Mouse (Mus musculus): ENCODE data around the gene Cdkl1.

DNA sequence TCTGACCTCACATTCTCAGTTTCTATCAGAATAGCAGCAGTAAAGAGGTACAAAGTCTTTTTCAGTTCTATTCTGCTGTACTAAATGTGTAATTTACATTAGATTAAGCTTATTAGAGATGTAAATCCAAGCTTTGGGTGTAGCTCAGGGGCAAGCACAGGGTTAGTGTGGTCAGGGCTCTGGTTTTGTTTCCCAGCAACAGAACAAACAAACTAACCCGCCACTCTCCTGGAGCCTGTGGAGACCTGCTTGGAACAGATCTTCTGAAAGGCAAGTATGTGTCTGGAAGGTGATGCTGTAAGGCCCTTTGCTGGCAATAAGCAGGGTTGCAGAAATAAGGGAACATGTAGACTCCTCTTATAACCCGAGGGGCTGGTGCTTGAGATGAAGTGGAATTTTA lies 37.1 kb upstream of the Cdkl1 start:
- no peak for TF ChIP-seq CTCF (conservative IDR thresholded peaks at IDR 0.05; ENCODE audit: insufficient read depth, insufficient read length, low read depth, low read length)
- no peak for TF ChIP-seq POLR2A (IDR thresholded peaks at IDR 0.05; ENCODE audit: low read depth, low read length)
